Mouse (Mus musculus) forebrain, embryonic 12.5 days (tissue): ENCODE measurements around the gene Ddx42. TPM values are rescaled to one million over a fixed set of nuclear protein-coding genes. Genes with fewer than 3 reads are reported as not detected.
"Not testable (repeated sequence)": the region's sequence is repeated elsewhere in the genome, so short reads cannot be mapped to it uniquely, and the experiment has no call there.

Source experiments
- ATAC-seq: fragments of 200-750 bp; cut with Nextera tagmentation; 2 replicates; pipeline ENCODE4 v1.8.0; 2017; ENCODE audit warnings: moderate TSS enrichment; ENCODE audit not compliant: low FRiP score
- H3K27ac ChIP-seq: fragments of 300-500 bp; sonication (generic); 2 replicates; pipeline ENCODE4 v1.5.1; 2016; ENCODE audit warnings: mild to moderate bottlenecking
- H3K27me3 ChIP-seq: fragments of 300-500 bp; sonication (generic); 2 replicates; pipeline ENCODE4 v1.6.1; 2016; ENCODE audit warnings: mild to moderate bottlenecking
- H3K36me3 ChIP-seq: fragments of 300-500 bp; sonication (generic); replicated peaks from 2 replicates; pipeline ENCODE4 v1.6.1; 2016; ENCODE audit warnings: mild to moderate bottlenecking
- H3K4me1 ChIP-seq: fragments of 300-500 bp; sonication (generic); 2 replicates; pipeline ENCODE4 v1.6.1; 2016
- H3K4me2 ChIP-seq: fragments of 300-500 bp; sonication (generic); 2 replicates; pipeline ENCODE4 v1.6.1; 2016; ENCODE audit warnings: mild to moderate bottlenecking, moderate library complexity
- H3K4me3 ChIP-seq: fragments of 300-500 bp; sonication (generic); replicated peaks from 2 replicates; pipeline ENCODE4 v1.5.1; 2016; ENCODE audit warnings: mild to moderate bottlenecking
- H3K9ac ChIP-seq: fragments of 300-500 bp; sonication (generic); 2 replicates; pipeline ENCODE4 v1.6.1; 2016; ENCODE audit warnings: mild to moderate bottlenecking
- H3K9me3 ChIP-seq: fragments of 300-500 bp; sonication (generic); 2 replicates; pipeline ENCODE4 v1.6.1; 2016
- WGBS: fragments of 180-500 bp; shearing (Covaris S2); methylation state at CpG from one replicate; pipeline ENCODE4 v1.1.7; 2016; 5-methylcytosine and 5-hydroxymethylcytosine counted together
- polyA plus RNA-seq: library from polyadenylated mRNA; unstranded; fragments of >200 nt; fragmentation: Nextera tagmentation; extraction: Ambion mirVana; gene quantifications from 2 replicates; pipeline ENCODE4 v1.2.1, GENCODE M21; 2016

Gene Ddx42
- polyA plus RNA-seq, 1 experiment from 2014 or later: 122 TPM

- Histone ChIP-seq H3K4me2 (peak overlapping the region; percentile 75), H3K9me3 (no peaks in the 10 kb centered on the region), H3K27ac (no peak overlapping the region), H3K4me3 (peak overlapping the region; percentile 70), H3K36me3 (peaks cover 9% of the 10 kb centered on the region), H3K9ac (peak overlapping the region; percentile 79; the same call in 1 of the 2 replicates), H3K4me1 (peaks cover 11% of the 10 kb centered on the region), H3K27me3 (no peaks in the 10 kb centered on the region)
- WGBS: 93% methylated on average over 5 of the region's 5 CpGs
- ATAC-seq: no peak
Measured at GRCm38 (mm10) chr11:106192241-106192640, 24.5 kb upstream of the Ddx42 start.

GRCm38 (mm10) chr11:106192657-106193370 lies 23.9 kb upstream of the Ddx42 start:
- Histone ChIP-seq H3K4me1 (peaks cover 11% of the 10 kb centered on the region), H3K4me3 (peak overlapping the region; percentile 70), H3K27ac (peak overlapping the region; percentile 88), H3K9ac (peak overlapping the region; percentile 79), H3K36me3 (peaks cover 15% of the 10 kb centered on the region), H3K27me3 (no peaks in the 10 kb centered on the region), H3K9me3 (no peaks in the 10 kb centered on the region), H3K4me2 (peak overlapping the region; percentile 75)
- WGBS: 12% methylated on average over 19 of the region's 19 CpGs
- peak; percentile 1; the same call in 1 of the 2 replicates for ATAC-seq

DNA sequence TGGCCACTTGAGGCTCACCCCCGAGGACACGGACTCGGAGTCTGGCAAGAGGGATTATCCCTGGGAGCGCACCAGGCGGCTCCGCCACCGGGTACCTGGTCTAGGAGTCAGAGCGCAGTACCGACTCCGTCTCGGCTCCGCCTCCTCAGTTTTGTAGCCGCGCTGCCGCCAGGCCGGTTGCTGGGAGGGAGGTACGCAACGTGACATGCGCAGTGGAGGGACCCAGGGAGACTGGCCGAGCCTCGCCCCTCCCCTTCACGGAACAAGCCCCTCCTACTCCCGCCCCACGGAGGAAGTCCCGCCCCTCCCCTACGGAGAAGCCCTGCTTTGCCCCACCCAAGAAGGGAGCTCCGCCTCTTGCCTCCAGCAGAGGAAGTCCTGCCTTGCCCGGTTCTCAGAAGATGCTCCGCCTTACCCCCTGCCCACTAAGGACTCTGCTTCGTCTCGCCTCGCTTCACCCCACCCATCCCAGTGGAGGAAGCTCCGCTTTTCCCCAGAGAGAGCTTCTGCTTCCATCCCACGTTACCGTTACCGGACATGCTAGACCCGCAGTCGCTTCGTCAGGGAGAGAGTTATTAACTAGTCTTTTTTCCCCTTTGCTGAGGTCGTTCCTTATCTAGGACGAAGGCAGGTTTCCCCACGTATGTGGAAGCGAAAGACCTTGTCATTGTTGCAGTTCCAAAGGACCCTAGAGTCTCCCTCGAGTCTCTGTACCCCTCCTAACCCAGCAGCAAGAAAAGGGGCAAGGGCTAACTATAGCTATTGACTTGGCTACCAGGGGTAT lies 23.2 kb upstream of the Ddx42 start:
- Histone ChIP-seq H3K4me1 (peaks cover 11% of the 10 kb centered on the region), H3K4me2 (peak overlapping the region; percentile 75), H3K4me3 (peak overlapping the region; percentile 70), H3K27ac (peak overlapping the region; percentile 88), H3K9ac (peak overlapping the region; percentile 79), H3K27me3 (no peaks in the 10 kb centered on the region), H3K36me3 (peaks cover 22% of the 10 kb centered on the region), H3K9me3 (no peaks in the 10 kb centered on the region)
- under 1% methylated on average over 44 of the region's 44 CpGs for WGBS
- peak; percentile 96 for ATAC-seq

- Histone ChIP-seq H3K27me3 (no peaks in the 10 kb centered on the region), H3K36me3 (peaks cover 26% of the 10 kb centered on the region), H3K9me3 (no peaks in the 10 kb centered on the region), H3K4me3 (peak overlapping the region; percentile 70), H3K4me1 (peaks cover 11% of the 10 kb centered on the region), H3K4me2 (peak overlapping the region; percentile 75), H3K9ac (peak overlapping the region; percentile 60), H3K27ac (peak overlapping the region; percentile 82)
- WGBS: 43% methylated on average over 3 of the region's 3 CpGs
- ATAC-seq: no peak
Measured at GRCm38 (mm10) chr11:106194155-106194541, 22.6 kb upstream of the Ddx42 start.

DNA sequence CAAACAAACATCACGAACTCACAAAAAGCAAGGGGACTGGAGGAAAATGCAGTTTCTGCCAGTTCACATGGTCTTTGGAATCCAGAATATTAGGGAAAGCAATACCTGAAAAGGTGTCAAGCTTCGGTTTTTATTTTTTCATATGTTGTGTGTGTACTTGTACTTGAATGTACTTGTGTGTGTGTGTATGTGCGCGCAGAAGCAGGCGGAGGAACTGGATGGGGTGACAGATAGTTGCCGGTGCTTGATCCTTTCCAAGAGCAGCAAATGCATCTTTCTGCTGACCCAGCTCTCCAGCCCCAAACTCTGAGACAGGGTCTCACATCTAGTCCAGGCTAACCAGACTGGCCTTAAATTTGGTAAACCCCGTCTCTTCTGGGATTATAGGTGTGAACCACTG lies 21.8 kb upstream of the Ddx42 start:
- no peak overlapping the region for H3K4me2 ChIP-seq
- no peak for ATAC-seq
- 93% methylated on average over 7 of the region's 7 CpGs for WGBS
- H3K4me1 ChIP-seq: peaks cover 11% of the 10 kb centered on the region
- no peak overlapping the region for H3K9ac ChIP-seq
- no peaks in the 10 kb centered on the region for H3K27me3 ChIP-seq
- no peak overlapping the region for H3K27ac ChIP-seq
- peaks cover 26% of the 10 kb centered on the region for H3K36me3 ChIP-seq
- H3K9me3 ChIP-seq: no peaks in the 10 kb centered on the region
- no peak overlapping the region for H3K4me3 ChIP-seq

GRCm38 (mm10) chr11:106195341-106195740 lies 21.4 kb upstream of the Ddx42 start:
- H3K9ac ChIP-seq: no peak overlapping the region
- no peak overlapping the region for H3K27ac ChIP-seq
- peaks cover 11% of the 10 kb centered on the region for H3K4me1 ChIP-seq
- no peak overlapping the region for H3K4me3 ChIP-seq
- no peaks in the 10 kb centered on the region for H3K9me3 ChIP-seq
- no peak overlapping the region for H3K4me2 ChIP-seq
- no peak for ATAC-seq
- H3K36me3 ChIP-seq: peaks cover 26% of the 10 kb centered on the region
- H3K27me3 ChIP-seq: no peaks in the 10 kb centered on the region

GRCm38 (mm10) chr11:106198277-106198676 lies 18.4 kb upstream of the Ddx42 start:
- Histone ChIP-seq H3K4me2 (no peak overlapping the region), H3K9me3 (no peaks in the 10 kb centered on the region), H3K9ac (no peak overlapping the region), H3K27me3 (no peaks in the 10 kb centered on the region), H3K27ac (no peak overlapping the region), H3K4me1 (peaks cover 3% of the 10 kb centered on the region; the same call in 1 of the 2 replicates), H3K4me3 (no peak overlapping the region), H3K36me3 (peaks cover 53% of the 10 kb centered on the region)
- ATAC-seq: no peak
- WGBS: 95% methylated on average over 4 of the region's 4 CpGs

DNA sequence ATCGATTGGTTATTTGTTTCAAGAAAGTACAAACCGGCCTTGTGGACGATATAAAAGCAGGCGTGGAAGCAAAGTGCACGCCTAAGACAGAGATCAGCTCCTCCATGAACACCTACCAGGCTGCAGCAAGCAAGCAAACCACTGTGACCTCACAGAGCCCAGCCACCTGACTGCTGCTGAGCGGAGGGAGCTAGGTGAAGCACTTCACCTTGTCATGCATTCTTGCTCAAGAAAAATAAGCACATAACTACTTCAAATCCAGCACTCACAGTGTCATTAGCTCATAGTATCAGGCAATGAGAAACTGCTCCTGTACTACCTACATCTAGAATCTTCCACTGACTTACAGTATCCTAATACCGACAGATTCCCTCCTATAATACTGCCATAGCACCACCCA lies 16.7 kb upstream of the Ddx42 start:
- ATAC-seq, H3K4me1 ChIP-seq, H3K9me3 ChIP-seq, H3K9ac ChIP-seq, H3K4me3 ChIP-seq, H3K27ac ChIP-seq, H3K27me3 ChIP-seq, H3K4me2 ChIP-seq: not testable (repeated sequence)
- WGBS: 97% methylated on average over 7 of the region's 7 CpGs
- H3K36me3 ChIP-seq: peaks cover 67% of the 10 kb centered on the region

GRCm38 (mm10) chr11:106200756-106201155 lies 16.0 kb upstream of the Ddx42 start:
- no peaks in the 10 kb centered on the region for H3K9me3 ChIP-seq
- no peaks in the 10 kb centered on the region for H3K27me3 ChIP-seq
- ATAC-seq: no peak
- H3K4me2 ChIP-seq: no peak overlapping the region
- 92% methylated on average over 6 of the region's 6 CpGs for WGBS
- no peak overlapping the region for H3K27ac ChIP-seq
- H3K36me3 ChIP-seq: peaks cover 75% of the 10 kb centered on the region
- no peaks in the 10 kb centered on the region for H3K4me1 ChIP-seq
- no peak overlapping the region for H3K4me3 ChIP-seq
- H3K9ac ChIP-seq: no peak overlapping the region

DNA sequence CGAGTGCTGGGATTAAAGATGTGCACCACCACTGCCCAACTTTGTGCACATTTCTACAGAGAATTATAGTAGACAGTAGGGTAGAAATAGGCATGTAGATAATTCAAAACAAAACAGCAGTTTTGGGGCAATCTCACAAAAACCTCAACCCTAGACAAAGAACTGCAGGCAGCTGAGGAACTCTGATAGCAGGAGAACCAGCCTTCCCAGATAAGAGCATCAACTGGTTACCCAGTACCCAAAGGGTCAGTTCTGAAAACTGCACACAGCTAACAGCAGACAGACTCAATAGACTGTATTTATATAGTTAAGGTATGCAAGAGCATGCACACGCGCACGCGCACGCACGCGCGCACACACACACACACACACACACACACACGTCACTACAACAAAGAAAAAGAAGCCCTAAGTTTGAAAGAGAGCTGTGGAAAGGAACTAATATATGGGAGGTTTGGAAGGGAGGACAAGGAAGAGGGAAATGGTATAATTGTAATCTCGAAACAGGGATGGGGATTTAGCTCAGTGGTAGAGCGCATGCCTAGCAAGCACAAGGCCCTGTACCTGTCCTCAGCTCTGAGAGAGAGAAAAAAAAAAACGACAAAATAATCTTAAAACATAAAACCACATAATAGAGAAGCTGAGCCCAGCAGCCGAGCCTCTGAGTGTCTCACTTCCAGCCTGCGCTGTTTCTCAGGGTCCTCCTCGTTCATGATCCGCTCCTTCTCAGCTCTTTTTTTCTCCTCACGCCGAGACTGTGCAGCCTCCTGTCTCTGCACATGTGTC lies 15.2 kb upstream of the Ddx42 start:
- Histone ChIP-seq H3K27me3 (no peaks in the 10 kb centered on the region), H3K9ac (no peak overlapping the region), H3K27ac (no peak overlapping the region), H3K9me3 (no peaks in the 10 kb centered on the region), H3K36me3 (peaks cover 74% of the 10 kb centered on the region), H3K4me3 (no peak overlapping the region), H3K4me2 (no peak overlapping the region), H3K4me1 (no peaks in the 10 kb centered on the region)
- no peak for ATAC-seq
- 94% methylated on average over 19 of the region's 19 CpGs for WGBS

GRCm38 (mm10) chr11:106202123-106202465 lies 14.6 kb upstream of the Ddx42 start, which contains the start of gene Strada:
Strada (minus strand) TSS chr11:106202168.
- H3K4me1 ChIP-seq: no peaks in the 10 kb centered on the region
- no peak for ATAC-seq
- H3K9me3 ChIP-seq: no peaks in the 10 kb centered on the region
- H3K36me3 ChIP-seq: peaks cover 74% of the 10 kb centered on the region
- H3K27ac ChIP-seq: no peak within 1 kb of the TSS
- 84% methylated on average over 5 of the region's 5 CpGs for WGBS
- H3K9ac ChIP-seq: no peak within 1 kb of the TSS
- H3K4me2 ChIP-seq: no peak within 1 kb of the TSS
- H3K4me3 ChIP-seq: no peak within 1 kb of the TSS
- H3K27me3 ChIP-seq: no peaks in the 10 kb centered on the region

GRCm38 (mm10) chr11:106212771-106213170 lies 4.0 kb upstream of the Ddx42 start:
- Histone ChIP-seq H3K27ac (no peak overlapping the region), H3K9me3 (no peaks in the 10 kb centered on the region), H3K4me3 (no peak overlapping the region), H3K36me3 (peaks cover 51% of the 10 kb centered on the region), H3K27me3 (no peaks in the 10 kb centered on the region), H3K4me1 (peaks cover 15% of the 10 kb centered on the region), H3K9ac (no peak overlapping the region), H3K4me2 (no peak overlapping the region)
- ATAC-seq: no peak
- 96% methylated on average over 8 of the region's 8 CpGs for WGBS
